Mouse (Mus musculus): ENCODE results near the gene Pard3.

Pard3 gene

GRCm38 (mm10) chr8:127431236-127431635 lies 367.5 kb downstream of the Pard3 start:
- DNase-seq (ENCODE audit: low spot score in 2 of 2): no peak

GRCm38 (mm10) chr8:127435975-127436374 lies 372.3 kb downstream of the Pard3 start:
- DNase-seq (ENCODE audit: low spot score in 2 of 2): no peak

- no peak for DNase-seq (ENCODE audit: low spot score in 2 of 2)
These were observed 374.0 kb downstream of the Pard3 start for GRCm38 (mm10) chr8:127437613-127438235.

- DNase-seq (ENCODE audit: low spot score in 2 of 2): peak; percentile 52 to 60
These were observed 375.1 kb downstream of the Pard3 start for GRCm38 (mm10) chr8:127438625-127439391.

GRCm38 (mm10) chr8:127439392-127440160 lies 375.9 kb downstream of the Pard3 start:
- peak; percentile 23 to 40 for DNase-seq (ENCODE audit: low spot score in 2 of 2)

GRCm38 (mm10) chr8:127440161-127440833 lies 376.6 kb downstream of the Pard3 start:
- peak; percentile 34 to 43 for DNase-seq (ENCODE audit: low spot score in 2 of 2)

GRCm38 (mm10) chr8:127440834-127441485 lies 377.3 kb downstream of the Pard3 start:
- DNase-seq (ENCODE audit: low spot score in 2 of 2): no peak

GRCm38 (mm10) chr8:127447401-127447800 lies 383.7 kb downstream of the Pard3 start:
- DNase-seq (ENCODE audit: low spot score in 2 of 2): no peak

- no peak for DNase-seq (ENCODE audit: low spot score in 2 of 2)
These were observed 385.6 kb downstream of the Pard3 start for GRCm38 (mm10) chr8:127449066-127449840.

- no peak for DNase-seq (ENCODE audit: low spot score in 2 of 2)
These were observed 387.4 kb downstream of the Pard3 start for GRCm38 (mm10) chr8:127450954-127451668.

GRCm38 (mm10) chr8:127452364-127452763 lies 388.7 kb downstream of the Pard3 start:
- DNase-seq (ENCODE audit: low spot score in 2 of 2): no peak

- no peak for DNase-seq (ENCODE audit: low spot score in 2 of 2)
These were observed 394.2 kb downstream of the Pard3 start for GRCm38 (mm10) chr8:127457901-127458300.

- no peak for DNase-seq (ENCODE audit: low spot score in 2 of 2)
These were observed 397.5 kb downstream of the Pard3 start for GRCm38 (mm10) chr8:127461173-127461572.

- DNase-seq (ENCODE audit: low spot score in 2 of 2): no peak
These were observed 398.8 kb downstream of the Pard3 start for GRCm38 (mm10) chr8:127462378-127462935.

GRCm38 (mm10) chr8:127464300-127464699 lies 400.6 kb downstream of the Pard3 start:
- DNase-seq (ENCODE audit: low spot score in 2 of 2): no peak

GRCm38 (mm10) chr8:127472204-127472603 lies 408.5 kb downstream of the Pard3 start:
- DNase-seq (ENCODE audit: low spot score in 2 of 2): no peak

- peak in 1 of 2 experiments; percentile 16 for DNase-seq (ENCODE audit: low spot score in 2 of 2)
These were observed 416.3 kb downstream of the Pard3 start for GRCm38 (mm10) chr8:127480003-127480402.

- DNase-seq (ENCODE audit: low spot score in 2 of 2): no peak
These were observed 421.9 kb downstream of the Pard3 start for GRCm38 (mm10) chr8:127485618-127486017.

- no peak for DNase-seq (ENCODE audit: low spot score in 2 of 2)
These were observed 428.3 kb downstream of the Pard3 start for GRCm38 (mm10) chr8:127491963-127492362.
